Mouse (Mus musculus): ENCODE data around the gene Eid2. TPM values are rescaled to one million over a fixed set of nuclear protein-coding genes. Genes with fewer than 3 reads are reported as not detected.

Gene Eid2
- polyA plus RNA-seq, 1 experiment from 2014 or later = 0.85 TPM

- ATAC-seq (ENCODE audit: low FRiP score, low TSS enrichment) = peak; percentile 69
- no peaks in the 10 kb centered on the region for H3K27me3 ChIP-seq (ENCODE audit: insufficient read depth, low read length)
- H3K4me2 ChIP-seq (replicated peaks; ENCODE audit: low read depth, low read length) = peak overlapping the region; percentile 72
- H3K4me1 ChIP-seq (ENCODE audit: insufficient read depth, low read length) = peaks cover 12% of the 10 kb centered on the region
- no peaks in the 10 kb centered on the region for H3K9me3 ChIP-seq (ENCODE audit: low read length)
- H3K36me3 ChIP-seq (ENCODE audit: insufficient read depth, low read length) = peaks cover 43% of the 10 kb centered on the region
- 3% methylated on average over 35 of the region's 35 CpGs for WGBS
- H3K4me3 ChIP-seq (ENCODE audit: low read length) = peak overlapping the region; percentile 81
- peak overlapping the region; percentile 95 for H3K9ac ChIP-seq (replicated peaks; ENCODE audit: low read length)
- H3K27ac ChIP-seq (ENCODE audit: low read length) = peak overlapping the region; percentile 58; the same call in 1 of the 2 replicates
Observed at GRCm38 (mm10) chr7:28311151-28311925, 43.7 kb downstream of the Eid2 start.

GRCm38 (mm10) chr7:28311926-28312543, 44.4 kb downstream of the Eid2 start, which contains the start of gene Timm50:
Gene Timm50 (minus strand): TSS chr7:28312072.
- Histone ChIP-seq H3K9ac (replicated peaks; ENCODE audit: low read length) (peak within 1 kb of the TSS; percentile 95), H3K9me3 (ENCODE audit: low read length) (no peaks in the 10 kb centered on the region), H3K36me3 (ENCODE audit: insufficient read depth, low read length) (peaks cover 43% of the 10 kb centered on the region), H3K4me3 (ENCODE audit: low read length) (peak within 1 kb of the TSS; percentile 81), H3K4me2 (replicated peaks; ENCODE audit: low read depth, low read length) (peak within 1 kb of the TSS; percentile 74), H3K27ac (ENCODE audit: low read length) (peak within 1 kb of the TSS; percentile 58; the same call in 1 of the 2 replicates), H3K4me1 (ENCODE audit: insufficient read depth, low read length) (peaks cover 12% of the 10 kb centered on the region), H3K27me3 (ENCODE audit: insufficient read depth, low read length) (no peaks in the 10 kb centered on the region)
- ATAC-seq (ENCODE audit: low FRiP score, low TSS enrichment) = peak; percentile 97
- 1% methylated on average over 45 of the region's 45 CpGs for WGBS

GRCm38 (mm10) chr7:28318036-28318435, 50.4 kb downstream of the Eid2 start:
- Histone ChIP-seq H3K4me1 (ENCODE audit: insufficient read depth, low read length) (no peaks in the 10 kb centered on the region), H3K9ac (replicated peaks; ENCODE audit: low read length) (no peak overlapping the region), H3K4me3 (ENCODE audit: low read length) (no peak overlapping the region), H3K4me2 (replicated peaks; ENCODE audit: low read depth, low read length) (no peak overlapping the region), H3K27me3 (ENCODE audit: insufficient read depth, low read length) (no peaks in the 10 kb centered on the region), H3K9me3 (ENCODE audit: low read length) (no peaks in the 10 kb centered on the region), H3K27ac (ENCODE audit: low read length) (no peak overlapping the region), H3K36me3 (ENCODE audit: insufficient read depth, low read length) (peaks cover 82% of the 10 kb centered on the region)
- WGBS = 81% methylated on average over 3 of the region's 3 CpGs
- no peak for ATAC-seq (ENCODE audit: low FRiP score, low TSS enrichment)

- H3K4me3 ChIP-seq (ENCODE audit: low read length) = no peak overlapping the region
- no peaks in the 10 kb centered on the region for H3K9me3 ChIP-seq (ENCODE audit: low read length)
- no peaks in the 10 kb centered on the region for H3K4me1 ChIP-seq (ENCODE audit: insufficient read depth, low read length)
- H3K4me2 ChIP-seq (replicated peaks; ENCODE audit: low read depth, low read length) = no peak overlapping the region
- H3K27ac ChIP-seq (ENCODE audit: low read length) = no peak overlapping the region
- no peak overlapping the region for H3K9ac ChIP-seq (replicated peaks; ENCODE audit: low read length)
- ATAC-seq (ENCODE audit: low FRiP score, low TSS enrichment) = no peak
- peaks cover 88% of the 10 kb centered on the region for H3K36me3 ChIP-seq (ENCODE audit: insufficient read depth, low read length)
- no peaks in the 10 kb centered on the region for H3K27me3 ChIP-seq (ENCODE audit: insufficient read depth, low read length)
- WGBS = 91% methylated on average over 17 of the region's 17 CpGs
Observed at GRCm38 (mm10) chr7:28318714-28319113, 51.0 kb downstream of the Eid2 start.

Other genes starting within 250 kb of the Eid2 start
- 319 and 330 TPM in 2 replicates for gene Psmc4, start 217.8 kb upstream of the Eid2 start, polyA plus RNA-seq (2015; fragmentation: Nextera tagmentation; extraction: Ambion mirVana)
- 0.42 and 0.69 TPM in 2 replicates for gene Fcgbp, start 196.6 kb upstream of the Eid2 start, polyA plus RNA-seq (2015; fragmentation: Nextera tagmentation; extraction: Ambion mirVana)
- not detected in 2 replicates for gene 9530053A07Rik, start 138.4 kb upstream of the Eid2 start, polyA plus RNA-seq (2015; fragmentation: Nextera tagmentation; extraction: Ambion mirVana)
- 108 and 115 TPM in 2 replicates for gene Fbl, start 98.2 kb upstream of the Eid2 start, polyA plus RNA-seq (2015; fragmentation: Nextera tagmentation; extraction: Ambion mirVana)
- 15.2 and 16.2 TPM in 2 replicates for gene Dyrk1b, start 88.4 kb upstream of the Eid2 start, polyA plus RNA-seq (2015; fragmentation: Nextera tagmentation; extraction: Ambion mirVana)
- gene Eid2b, start 9.9 kb downstream of the Eid2 start, polyA plus RNA-seq (2015; fragmentation: Nextera tagmentation; extraction: Ambion mirVana) = 9.2 and 9.9 TPM in 2 replicates
- gene Selenov, start 23.3 kb downstream of the Eid2 start, polyA plus RNA-seq (2015; fragmentation: Nextera tagmentation; extraction: Ambion mirVana) = 0.41 and 0.74 TPM in 2 replicates
- 0.50 and 0.68 TPM in 2 replicates for gene Dll3, start 34.4 kb downstream of the Eid2 start, polyA plus RNA-seq (2015; fragmentation: Nextera tagmentation; extraction: Ambion mirVana)
- 162 and 169 TPM in 2 replicates for gene Timm50, start 44.2 kb downstream of the Eid2 start, polyA plus RNA-seq (2015; fragmentation: Nextera tagmentation; extraction: Ambion mirVana)
- gene Supt5, start 70.9 kb downstream of the Eid2 start, polyA plus RNA-seq (2015; fragmentation: Nextera tagmentation; extraction: Ambion mirVana) = 106 and 109 TPM in 2 replicates
- gene Rps16, start 82.8 kb downstream of the Eid2 start, polyA plus RNA-seq (2015; fragmentation: Nextera tagmentation; extraction: Ambion mirVana) = 840 and 918 TPM in 2 replicates
- 69.1 and 83.3 TPM in 2 replicates for gene Plekhg2, start 104.7 kb downstream of the Eid2 start, polyA plus RNA-seq (2015; fragmentation: Nextera tagmentation; extraction: Ambion mirVana)
- 16.1 and 18.4 TPM in 2 replicates for gene Zfp36, start 112.4 kb downstream of the Eid2 start, polyA plus RNA-seq (2015; fragmentation: Nextera tagmentation; extraction: Ambion mirVana)
- 52.9 and 55.9 TPM in 2 replicates for gene Med29, start 124.8 kb downstream of the Eid2 start, polyA plus RNA-seq (2015; fragmentation: Nextera tagmentation; extraction: Ambion mirVana)
- 97.4 and 108 TPM in 2 replicates for gene Paf1, start 125.1 kb downstream of the Eid2 start, polyA plus RNA-seq (2015; fragmentation: Nextera tagmentation; extraction: Ambion mirVana)
- 13.6 and 15.5 TPM in 2 replicates for gene Gmfg, start 169.6 kb downstream of the Eid2 start, polyA plus RNA-seq (2015; fragmentation: Nextera tagmentation; extraction: Ambion mirVana)
- gene Lrfn1, start 184.1 kb downstream of the Eid2 start, polyA plus RNA-seq (2015; fragmentation: Nextera tagmentation; extraction: Ambion mirVana) = 2.2 and 2.8 TPM in 2 replicates
- not detected in 2 replicates for gene Ifnl2, start 242.6 kb downstream of the Eid2 start, polyA plus RNA-seq (2015; fragmentation: Nextera tagmentation; extraction: Ambion mirVana)